Mouse (Mus musculus) kidney, adult 11 months (tissue): ENCODE data around the gene 2010111I01Rik.
A peak's percentile ranks its signal among the peaks of the same experiment; 100 is the strongest.

ENCODE experiments used
- DNase-seq: peaks from one replicate; pipeline ENCODE4 v3.0.0; 2022

Gene 2010111I01Rik

GRCm38 (mm10) chr13:63247041-63247440 is 282.3 kb downstream of the 2010111I01Rik start:
- DNase-seq = no peak

- no peak for DNase-seq
These were observed 282.9 kb downstream of the 2010111I01Rik start for GRCm38 (mm10) chr13:63247631-63248030.

GRCm38 (mm10) chr13:63248318-63248717 is 283.6 kb downstream of the 2010111I01Rik start:
- no peak for DNase-seq

- no peak for DNase-seq
These were observed 284.5 kb downstream of the 2010111I01Rik start for GRCm38 (mm10) chr13:63249171-63249570.

- DNase-seq = no peak
These were observed 285.2 kb downstream of the 2010111I01Rik start for GRCm38 (mm10) chr13:63249741-63250431.

- no peak for DNase-seq
These were observed 285.8 kb downstream of the 2010111I01Rik start for GRCm38 (mm10) chr13:63250441-63250980.

GRCm38 (mm10) chr13:63251118-63251889 is 286.6 kb downstream of the 2010111I01Rik start:
- DNase-seq = no peak

GRCm38 (mm10) chr13:63252295-63253010 is 287.8 kb downstream of the 2010111I01Rik start:
- DNase-seq = no peak

GRCm38 (mm10) chr13:63253147-63253546 is 288.5 kb downstream of the 2010111I01Rik start:
- DNase-seq = no peak

- no peak for DNase-seq
These were observed 289.4 kb downstream of the 2010111I01Rik start for GRCm38 (mm10) chr13:63253886-63254636.

GRCm38 (mm10) chr13:63255519-63256011 is 290.9 kb downstream of the 2010111I01Rik start:
- DNase-seq = peak; percentile 72

- DNase-seq = no peak
These were observed 291.5 kb downstream of the 2010111I01Rik start for GRCm38 (mm10) chr13:63256146-63256545.

GRCm38 (mm10) chr13:63256807-63257206 is 292.1 kb downstream of the 2010111I01Rik start:
- DNase-seq = peak; percentile 87

- DNase-seq = no peak
These were observed 293.5 kb downstream of the 2010111I01Rik start for GRCm38 (mm10) chr13:63258167-63258582.

- no peak for DNase-seq
These were observed 294.0 kb downstream of the 2010111I01Rik start for GRCm38 (mm10) chr13:63258671-63259070.

GRCm38 (mm10) chr13:63260133-63260532 is 295.4 kb downstream of the 2010111I01Rik start:
- DNase-seq = no peak

GRCm38 (mm10) chr13:63260753-63261631 is 296.3 kb downstream of the 2010111I01Rik start:
- no peak for DNase-seq

- DNase-seq = no peak
These were observed 297.0 kb downstream of the 2010111I01Rik start for GRCm38 (mm10) chr13:63261676-63262075.

- no peak for DNase-seq
These were observed 297.7 kb downstream of the 2010111I01Rik start for GRCm38 (mm10) chr13:63262168-63262957.

GRCm38 (mm10) chr13:63268371-63268770 is 303.7 kb downstream of the 2010111I01Rik start:
- DNase-seq = peak; percentile 65
